Mouse (Mus musculus): ENCODE measurements around the gene Ccdc85b.
A peak's percentile ranks its signal among the peaks of the same experiment; 100 is the strongest.
"Not testable (repeated sequence)": the region's sequence is repeated elsewhere in the genome, so short reads cannot be mapped to it uniquely, and the experiment has no call there.

Gene Ccdc85b

GRCm38 (mm10) chr19:5457746-5458442 is at the start of gene Ccdc85b:
TSS of gene Ccdc85b (minus strand) at chr19:5457894.
- DNase-seq (ENCODE audit: low read depth, low spot score): no peak

GRCm38 (mm10) chr19:5503687-5504086 is 46.0 kb upstream of the Ccdc85b start, which contains the start of gene 1700020D05Rik:
TSS of gene 1700020D05Rik (minus strand) at chr19:5503787.
- DNase-seq (ENCODE audit: low read depth, low spot score): no peak

GRCm38 (mm10) chr19:5500330-5500875 is 42.7 kb upstream of the Ccdc85b start:
- no peak for DNase-seq (ENCODE audit: low read depth, low spot score)

- DNase-seq (ENCODE audit: low read depth, low spot score): no peak
Measured at GRCm38 (mm10) chr19:5496052-5496370, 38.3 kb upstream of the Ccdc85b start.

GRCm38 (mm10) chr19:5495353-5496051 is 37.8 kb upstream of the Ccdc85b start:
- DNase-seq (ENCODE audit: low read depth, low spot score): no peak

- no peak for DNase-seq (ENCODE audit: low read depth, low spot score)
Measured at GRCm38 (mm10) chr19:5494314-5494713, 36.6 kb upstream of the Ccdc85b start.

- not testable (repeated sequence) for DNase-seq (ENCODE audit: low read depth, low spot score)
Measured at GRCm38 (mm10) chr19:5493301-5493721, 35.6 kb upstream of the Ccdc85b start.

- DNase-seq (ENCODE audit: low read depth, low spot score): no peak
Measured at GRCm38 (mm10) chr19:5492641-5493040, 34.9 kb upstream of the Ccdc85b start.

- DNase-seq (ENCODE audit: low read depth, low spot score): peak; percentile 85
Measured at GRCm38 (mm10) chr19:5490898-5491708, 33.4 kb upstream of the Ccdc85b start.

GRCm38 (mm10) chr19:5490313-5490897 is 32.7 kb upstream of the Ccdc85b start, which contains the start of gene Cfl1:
TSS of gene Cfl1 (plus strand) at chr19:5490455.
- DNase-seq (ENCODE audit: low read depth, low spot score): peak; percentile 97

- not testable (repeated sequence) for DNase-seq (ENCODE audit: low read depth, low spot score)
Measured at GRCm38 (mm10) chr19:5489721-5490120, 32.0 kb upstream of the Ccdc85b start.

GRCm38 (mm10) chr19:5488878-5489571 is 31.3 kb upstream of the Ccdc85b start:
- peak; percentile 96 for DNase-seq (ENCODE audit: low read depth, low spot score)

GRCm38 (mm10) chr19:5487768-5488550 is 30.3 kb upstream of the Ccdc85b start, which contains the start of gene Mus81:
TSS of gene Mus81 (minus strand) at chr19:5488402.
- DNase-seq (ENCODE audit: low read depth, low spot score): peak; percentile 95

GRCm38 (mm10) chr19:5486771-5487170 is 29.1 kb upstream of the Ccdc85b start:
- DNase-seq (ENCODE audit: low read depth, low spot score): no peak

- no peak for DNase-seq (ENCODE audit: low read depth, low spot score)
Measured at GRCm38 (mm10) chr19:5486286-5486685, 28.6 kb upstream of the Ccdc85b start.

- DNase-seq (ENCODE audit: low read depth, low spot score): no peak
Measured at GRCm38 (mm10) chr19:5485821-5486220, 28.1 kb upstream of the Ccdc85b start.

GRCm38 (mm10) chr19:5485371-5485770 is 27.7 kb upstream of the Ccdc85b start:
- DNase-seq (ENCODE audit: low read depth, low spot score): no peak

GRCm38 (mm10) chr19:5484496-5484895 is 26.8 kb upstream of the Ccdc85b start:
- DNase-seq (ENCODE audit: low read depth, low spot score): no peak

GRCm38 (mm10) chr19:5483386-5484359 is 26.0 kb upstream of the Ccdc85b start:
- DNase-seq (ENCODE audit: low read depth, low spot score): no peak

Measured in telencephalon, adult 2 months (tissue).